Mouse (Mus musculus) olfactory bulb, adult 2 months (tissue): ENCODE data around the gene Gm17428.

Source experiments
- CTCF ChIP-seq: fragments of 200-500 bp; IDR thresholded peaks from 2 replicates; pipeline ENCODE4 v1.5.1; 2012; ENCODE audit warnings: low read depth, mild to moderate bottlenecking, low read length, moderate library complexity; ENCODE audit not compliant: insufficient read depth
- POLR2A ChIP-seq: fragments of 200-500 bp; IDR thresholded peaks from 2 replicates; pipeline ENCODE4 v1.6.1; 2012; ENCODE audit warnings: mild to moderate bottlenecking, low read depth, low read length, moderate library complexity; ENCODE audit not compliant: insufficient read depth

DNA sequence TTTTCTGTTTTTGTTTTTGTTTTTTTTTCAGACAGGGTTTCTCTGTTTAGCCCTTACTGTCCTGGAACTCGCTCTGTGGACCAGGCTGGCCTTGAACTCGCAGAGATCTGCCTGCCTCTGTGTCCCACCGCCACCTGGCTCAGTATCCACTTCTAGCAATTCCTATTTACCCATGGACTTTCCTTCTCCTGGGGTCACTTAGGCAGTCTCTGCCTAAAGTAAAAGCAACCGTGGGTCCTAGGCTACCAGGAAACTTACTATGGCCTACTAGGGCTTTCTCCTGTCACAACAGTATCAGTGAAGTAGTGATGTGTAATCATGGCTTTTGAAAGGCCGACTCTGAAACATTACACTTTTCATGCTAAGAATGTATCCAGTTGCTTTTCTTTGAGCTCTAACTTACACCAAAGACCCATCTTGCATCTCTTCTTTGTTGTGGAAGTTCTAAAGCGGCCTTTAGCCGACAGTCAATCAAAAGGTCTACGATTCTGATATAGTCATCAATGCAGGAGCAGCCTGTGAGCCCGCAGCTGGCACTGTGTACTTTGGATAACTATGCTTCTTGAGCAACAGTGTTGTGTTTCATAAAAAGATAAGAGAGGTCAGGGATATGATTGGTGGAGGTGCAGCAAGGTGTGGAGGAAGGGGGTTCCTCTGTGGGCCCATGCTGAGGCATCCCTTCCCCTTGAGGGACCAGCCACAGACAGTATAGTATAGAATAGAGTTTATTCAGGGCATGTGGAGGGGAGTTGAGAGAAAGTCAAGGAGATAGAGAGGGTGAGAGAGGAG is 30.6 kb downstream of the Gm17428 start:
- no peak for TF ChIP-seq POLR2A
- TF ChIP-seq CTCF, result no peak
